Mouse (Mus musculus) heart, embryonic 14.5 days (tissue): ENCODE results near the gene Tbc1d16. TPM values are rescaled to one million over a fixed set of nuclear protein-coding genes. Genes with fewer than 3 reads are reported as not detected.
A peak's percentile ranks its signal among the peaks of the same experiment; 100 is the strongest.

ENCODE experiments used
- ATAC-seq: fragments of 200-750 bp; cut with Nextera tagmentation; 2 replicates; pipeline ENCODE4 v1.8.0; 2017; ENCODE audit warnings: low read depth, moderate TSS enrichment; ENCODE audit not compliant: insufficient number of reproducible peaks, insufficient read depth, low FRiP score
- H3K27ac ChIP-seq, 2 experiments: fragments of 200-500 bp in 1 of 2; fragments of 300-500 bp in 1 of 2; sonication (generic) in 1 of 2; replicated peaks in 1 of 2; 2 replicates each; pipeline ENCODE4 v1.5.1; 2012 to 2014; ENCODE audit warnings: low read depth in 2 of 2, low read length in 2 of 2, control low read depth in 1 of 2, mild to moderate bottlenecking in 1 of 2, mixed read lengths in 1 of 2; ENCODE audit not compliant: control insufficient read depth in 1 of 2, insufficient read depth in 1 of 2
- H3K27me3 ChIP-seq: fragments of 300-500 bp; sonication (generic); 2 replicates; pipeline ENCODE4 v1.6.1; 2014; ENCODE audit warnings: mild to moderate bottlenecking, low read length, control low read depth; ENCODE audit not compliant: control insufficient read depth, insufficient read depth
- H3K36me3 ChIP-seq: fragments of 300-500 bp; sonication (generic); 2 replicates; pipeline ENCODE4 v1.6.1; 2014; ENCODE audit warnings: mild to moderate bottlenecking, control low read depth, low read length, mixed read lengths; ENCODE audit not compliant: control insufficient read depth, insufficient read depth
- H3K4me1 ChIP-seq, 2 experiments: fragments of 200-500 bp in 1 of 2; fragments of 300-500 bp in 1 of 2; sonication (generic) in 1 of 2; 2 replicates each; pipeline ENCODE4 v1.6.1; 2012 to 2014; ENCODE audit warnings: low read length in 2 of 2, control low read depth in 1 of 2, mixed read lengths in 1 of 2; ENCODE audit not compliant: control insufficient read depth in 2 of 2, insufficient read depth in 2 of 2
- H3K4me2 ChIP-seq: fragments of 300-500 bp; sonication (generic); 2 replicates; pipeline ENCODE4 v1.6.1; 2014; ENCODE audit warnings: mild to moderate bottlenecking, low read length
- H3K4me3 ChIP-seq, 2 experiments: fragments of 200-500 bp in 1 of 2; fragments of 300-500 bp in 1 of 2; sonication (generic) in 1 of 2; 2 replicates each; pipeline ENCODE4 v1.5.1; 2012 to 2014; ENCODE audit warnings: low read length in 2 of 2, mild to moderate bottlenecking in 2 of 2, control low read depth in 1 of 2, low read depth in 1 of 2, moderate library complexity in 1 of 2; ENCODE audit not compliant: control insufficient read depth in 1 of 2, insufficient read depth in 1 of 2
- H3K9ac ChIP-seq: fragments of 300-500 bp; sonication (generic); 2 replicates; pipeline ENCODE4 v1.6.1; 2014; ENCODE audit warnings: mild to moderate bottlenecking, low read length
- H3K9me3 ChIP-seq: fragments of 300-500 bp; sonication (generic); 2 replicates; pipeline ENCODE4 v1.6.1; 2016; ENCODE audit warnings: low read length, control low read depth; ENCODE audit not compliant: control insufficient read depth
- WGBS: fragments of 180-500 bp; shearing (Covaris S2); extraction: QIAGEN DNeasy Blood & Tissue Kit; methylation state at CpG from one replicate; pipeline ENCODE4 v1.1.7; 2014; 5-methylcytosine and 5-hydroxymethylcytosine counted together
- polyA plus RNA-seq: library from polyadenylated mRNA; unstranded; fragments of >200 nt; fragmentation: Nextera tagmentation; extraction: Ambion mirVana; gene quantifications from 2 replicates; pipeline ENCODE4 v1.2.1, GENCODE M21; 2014

The Tbc1d16 gene
- polyA plus RNA-seq, 1 experiment from 2014 or later: 10.3 TPM

GRCm38 (mm10) chr11:119236354-119236753 lies 8.1 kb upstream of the Tbc1d16 start:
- Histone ChIP-seq H3K9me3 (peaks cover 3% of the 10 kb centered on the region; the same call in 1 of the 2 replicates), H3K27ac (no peak overlapping the region), H3K27me3 (no peaks in the 10 kb centered on the region), H3K4me2 (no peak overlapping the region), H3K36me3 (no peaks in the 10 kb centered on the region), H3K4me3 (no peak overlapping the region), H3K4me1 (peaks cover 2 to 4% of the 10 kb centered on the region in 2 experiments; a peak in 2 of 4 replicates), H3K9ac (no peak overlapping the region)
- no peak for ATAC-seq
- WGBS: 26% methylated on average over 8 of the region's 8 CpGs

- H3K4me3 ChIP-seq: no peak overlapping the region
- no peak for ATAC-seq
- no peak overlapping the region for H3K27ac ChIP-seq
- H3K27me3 ChIP-seq: no peaks in the 10 kb centered on the region
- no peak overlapping the region for H3K4me2 ChIP-seq
- WGBS: 80% methylated on average over 4 of the region's 4 CpGs
- H3K36me3 ChIP-seq: no peaks in the 10 kb centered on the region
- peaks cover 3% of the 10 kb centered on the region; the same call in 1 of the 2 replicates for H3K9me3 ChIP-seq
- peaks cover 2 to 4% of the 10 kb centered on the region in 2 experiments; a peak in 2 of 4 replicates for H3K4me1 ChIP-seq
- H3K9ac ChIP-seq: no peak overlapping the region
These were observed 7.3 kb upstream of the Tbc1d16 start for GRCm38 (mm10) chr11:119235596-119235995.

- H3K9me3 ChIP-seq: peaks cover 3% of the 10 kb centered on the region; the same call in 1 of the 2 replicates
- no peak overlapping the region for H3K27ac ChIP-seq
- H3K9ac ChIP-seq: no peak overlapping the region
- peaks cover 4% of the 10 kb centered on the region; the same call in 1 of the 2 replicates for H3K27me3 ChIP-seq
- 91% methylated on average over 10 of the region's 10 CpGs for WGBS
- no peaks in the 10 kb centered on the region for H3K36me3 ChIP-seq
- peaks cover 2 to 4% of the 10 kb centered on the region in 2 experiments; a peak in 2 of 4 replicates for H3K4me1 ChIP-seq
- no peak for ATAC-seq
- H3K4me3 ChIP-seq: no peak overlapping the region
- no peak overlapping the region for H3K4me2 ChIP-seq
These were observed 6.5 kb upstream of the Tbc1d16 start for GRCm38 (mm10) chr11:119234770-119235169.

GRCm38 (mm10) chr11:119228846-119229626 lies 737 bp upstream of the Tbc1d16 start:
- peaks cover 7 to 15% of the 10 kb centered on the region in 2 experiments; a peak in 3 of 4 replicates for H3K4me1 ChIP-seq
- H3K4me2 ChIP-seq: peak overlapping the region; percentile 89
- WGBS: 1% methylated on average over 34 of the region's 34 CpGs
- H3K4me3 ChIP-seq: peak overlapping the region; percentile 60 to 77
- H3K27me3 ChIP-seq: peaks cover 9% of the 10 kb centered on the region; the same call in 1 of the 2 replicates
- H3K27ac ChIP-seq: no peak overlapping the region
- ATAC-seq: peak; percentile 45
- peak overlapping the region; percentile 89 for H3K9ac ChIP-seq
- no peaks in the 10 kb centered on the region for H3K9me3 ChIP-seq
- H3K36me3 ChIP-seq: no peaks in the 10 kb centered on the region

GRCm38 (mm10) chr11:119227591-119227990 lies 708 bp downstream of the Tbc1d16 start:
- Histone ChIP-seq H3K9me3 (no peaks in the 10 kb centered on the region), H3K4me3 (peak overlapping the region; percentile 60 to 77), H3K27me3 (peaks cover 9% of the 10 kb centered on the region; the same call in 1 of the 2 replicates), H3K9ac (peak overlapping the region; percentile 89), H3K27ac (peak overlapping the region in 1 of 2 experiments; percentile 41; a peak in 1 of 4 replicates), H3K36me3 (no peaks in the 10 kb centered on the region), H3K4me2 (peak overlapping the region; percentile 89), H3K4me1 (peaks cover 7 to 15% of the 10 kb centered on the region in 2 experiments; a peak in 3 of 4 replicates)
- ATAC-seq: no peak
- WGBS: 1% methylated on average over 12 of the region's 12 CpGs

- Histone ChIP-seq H3K9ac (no peak overlapping the region), H3K27ac (no peak overlapping the region), H3K4me1 (peaks cover 7 to 15% of the 10 kb centered on the region in 2 experiments), H3K4me2 (no peak overlapping the region), H3K4me3 (no peak overlapping the region), H3K27me3 (peaks cover 9% of the 10 kb centered on the region; the same call in 1 of the 2 replicates), H3K9me3 (no peaks in the 10 kb centered on the region), H3K36me3 (no peaks in the 10 kb centered on the region)
- 83% methylated on average over 9 of the region's 9 CpGs for WGBS
- ATAC-seq: no peak
These were observed 2.7 kb downstream of the Tbc1d16 start for GRCm38 (mm10) chr11:119225634-119226033.

- 91% methylated on average over 6 of the region's 6 CpGs for WGBS
- Histone ChIP-seq H3K4me3 (no peak overlapping the region), H3K9ac (no peak overlapping the region), H3K27me3 (peaks cover 7% of the 10 kb centered on the region; the same call in 1 of the 2 replicates), H3K4me2 (no peak overlapping the region), H3K36me3 (no peaks in the 10 kb centered on the region), H3K9me3 (no peaks in the 10 kb centered on the region), H3K27ac (no peak overlapping the region), H3K4me1 (peaks cover 12 to 22% of the 10 kb centered on the region in 2 experiments)
- ATAC-seq: no peak
These were observed 3.4 kb downstream of the Tbc1d16 start for GRCm38 (mm10) chr11:119224926-119225325.
